Mouse (Mus musculus) left cerebral cortex, postnatal 25 days (tissue): ENCODE data around the gene Mymk. TPM values are rescaled to one million over a fixed set of nuclear protein-coding genes. Genes with fewer than 3 reads are reported as not detected.
A peak's percentile ranks its signal among the peaks of the same experiment; 100 is the strongest.

ENCODE experiments used
- DNase-seq, 2 experiments: peaks; one replicate each; pipeline ENCODE4 v3.0.0; 2022; ENCODE audit warnings: low spot score in 2 of 2, mixed read lengths in 1 of 2
- intact Hi-C: fragments of 180-260 bp; cut with DNase I; formaldehyde crosslinking; loops from one replicate; pipeline ENCODE4 v1.15.1; 2025
- total RNA-seq, 2 experiments: library from RNA; stranded (reverse); gene quantifications; 2 replicates each; pipeline ENCODE4 v1.2.3; 2021

The Mymk gene
- total RNA-seq, 2 experiments from 2014 or later = 0.32 to 0.60 TPM

- intact Hi-C loops = no loop called here
- DNase-seq = no peak
Measured at GRCm38 (mm10) chr2:27083761-27084475, 11.9 kb upstream of the Mymk start.

GRCm38 (mm10) chr2:27079649-27080048 is 7.7 kb upstream of the Mymk start:
- no peak for DNase-seq
- intact Hi-C loops = loop anchor here (5.0 to 10.0 kb wide), 2 partner anchors 43 to 155 kb away; no protein-coding TSS in a partner anchor

DNA sequence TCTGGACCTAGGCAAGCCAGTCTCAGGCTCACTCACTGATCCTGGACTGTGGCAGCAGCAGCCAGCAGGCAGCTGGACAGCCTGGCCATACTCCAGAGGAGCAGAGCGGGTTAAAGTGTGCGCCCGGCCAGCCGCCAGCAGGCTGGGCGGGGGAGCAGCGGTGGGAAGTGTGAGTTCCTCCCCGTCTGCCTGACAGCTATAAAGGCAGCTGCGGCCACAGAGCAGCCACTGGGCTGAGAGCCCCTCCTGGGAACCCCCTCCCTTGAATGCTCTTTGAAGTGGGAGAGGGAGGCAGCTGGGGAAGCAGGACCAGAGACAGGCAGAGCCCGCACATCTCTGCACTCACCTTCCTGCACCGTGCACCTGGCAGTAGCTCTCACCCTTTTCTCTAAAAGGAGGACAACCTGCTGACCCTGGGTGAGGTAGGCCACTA is 7.2 kb upstream of the Mymk start, which contains the start of gene Adamtsl2:
Gene Adamtsl2, plus strand, starts transcription at position 228 of the 433 bp plus-strand sequence.
- intact Hi-C loops = loop anchor here (5.0 to 10.0 kb wide), 2 partner anchors 43 to 156 kb away; no protein-coding TSS in a partner anchor
- peak; percentile 52 to 58 for DNase-seq

- no peak for DNase-seq
- intact Hi-C loops = loop anchor here (5.0 to 10.0 kb wide), 2 partner anchors 44 to 156 kb away; no protein-coding TSS in a partner anchor
Measured at GRCm38 (mm10) chr2:27078312-27078711, 6.3 kb upstream of the Mymk start.

- no peak for DNase-seq
- intact Hi-C loops = loop anchor here (5.0 to 10.0 kb wide), 2 partner anchors 45 to 157 kb away; no protein-coding TSS in a partner anchor
Measured at GRCm38 (mm10) chr2:27077655-27078244, 5.8 kb upstream of the Mymk start.

GRCm38 (mm10) chr2:27075485-27075884 is 3.5 kb upstream of the Mymk start:
- DNase-seq = peak in 1 of 2 experiments; percentile 29
- intact Hi-C loops = loop anchor here (5.0 to 10.0 kb wide), 2 partner anchors 47 to 159 kb away; no protein-coding TSS in a partner anchor

- intact Hi-C loops = loop anchor here (5.0 to 10.0 kb wide), 2 partner anchors 47 to 160 kb away; no protein-coding TSS in a partner anchor
- no peak for DNase-seq
Measured at GRCm38 (mm10) chr2:27074804-27075203, 2.8 kb upstream of the Mymk start.

GRCm38 (mm10) chr2:27073407-27073806 is 1.4 kb upstream of the Mymk start:
- no peak for DNase-seq
- intact Hi-C loops = loop anchor here (10.0 kb wide), 1 partner anchor 161 kb away; no protein-coding TSS in a partner anchor

- intact Hi-C loops = loop anchor here (10.0 kb wide), 1 partner anchor 164 kb away; no protein-coding TSS in a partner anchor
- peak; percentile 91 to 95 for DNase-seq
Measured at GRCm38 (mm10) chr2:27071137-27071536, 842 bp downstream of the Mymk start.

GRCm38 (mm10) chr2:27070247-27070813 is 1.6 kb downstream of the Mymk start:
- intact Hi-C loops = loop anchor here (10.0 kb wide), 1 partner anchor 164 kb away; no protein-coding TSS in a partner anchor
- DNase-seq = peak in 1 of 2 experiments; percentile 68

GRCm38 (mm10) chr2:27069646-27070045 is 2.3 kb downstream of the Mymk start:
- no peak for DNase-seq
- intact Hi-C loops = loop anchor here (10.0 kb wide), 1 partner anchor 165 kb away; no protein-coding TSS in a partner anchor

GRCm38 (mm10) chr2:27067996-27068395 is 4.0 kb downstream of the Mymk start:
- intact Hi-C loops = no loop called here
- DNase-seq = no peak

- no peak for DNase-seq
- intact Hi-C loops = no loop called here
Measured at GRCm38 (mm10) chr2:27067124-27067523, 4.9 kb downstream of the Mymk start.

DNA sequence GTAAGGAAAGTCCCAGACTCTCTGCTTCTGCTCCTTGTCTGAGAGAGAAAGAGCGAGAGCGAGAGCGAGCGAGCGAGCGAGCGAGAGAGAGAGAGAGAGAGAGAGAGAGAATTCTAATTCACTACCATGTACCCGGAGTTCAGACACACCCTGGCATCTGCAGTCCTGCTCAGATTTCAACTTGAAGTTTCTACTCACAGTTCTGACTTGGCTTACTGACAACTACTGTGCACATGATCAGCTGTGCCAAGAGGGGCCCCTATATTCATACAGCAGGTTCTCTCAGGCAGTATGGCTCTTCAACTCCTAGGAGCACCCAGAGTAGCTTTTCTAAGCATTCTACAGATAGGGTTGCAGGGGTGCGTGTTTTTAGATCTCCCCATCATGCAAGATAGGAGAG is 12.8 kb downstream of the Mymk start:
- no peak for DNase-seq
- intact Hi-C loops = no loop called here

DNA sequence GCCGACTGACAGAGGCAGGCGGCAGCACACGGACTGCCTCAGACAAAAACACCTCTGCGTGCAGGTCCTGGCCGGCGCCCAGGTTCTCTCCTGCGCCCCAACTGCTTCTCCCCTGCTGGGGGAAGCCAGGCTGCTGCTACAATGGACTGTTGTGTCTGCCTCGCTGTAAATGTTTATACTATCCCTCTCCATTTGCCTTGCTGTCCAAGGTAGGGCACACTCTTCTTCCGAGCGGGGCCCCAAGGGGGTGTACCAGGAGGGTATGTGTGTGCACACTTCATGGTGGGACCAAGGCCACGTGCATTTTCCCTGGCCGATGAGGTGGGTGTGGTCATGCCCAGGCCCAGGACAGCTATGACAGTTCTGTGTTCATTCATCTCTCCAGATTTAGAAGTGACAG is 13.2 kb downstream of the Mymk start:
- intact Hi-C loops = no loop called here

DNA sequence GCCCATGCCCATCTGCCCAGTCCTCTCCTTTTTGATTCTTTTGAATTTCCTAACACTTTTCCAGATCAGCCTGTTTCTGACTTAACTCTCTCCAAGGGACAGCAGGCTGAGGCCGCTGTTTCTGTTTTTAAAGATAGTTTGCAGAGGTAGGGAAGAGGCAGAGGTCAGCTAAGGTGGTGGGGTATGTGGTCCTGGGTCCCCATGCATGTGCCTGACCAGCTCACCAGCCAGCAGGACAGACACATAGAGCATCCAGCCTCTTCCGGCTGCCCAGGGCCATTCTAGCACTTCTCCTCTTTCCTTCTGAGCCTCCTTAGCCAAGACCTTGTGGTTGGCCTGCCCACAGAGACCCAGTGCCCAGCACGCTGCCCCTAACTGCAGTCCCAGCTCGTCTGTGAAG is 13.7 kb downstream of the Mymk start:
- DNase-seq = no peak
- intact Hi-C loops = no loop called here

More for the DNA sequence above, 13.2 kb downstream of the Mymk start:
- DNase-seq = no peak

DNA sequence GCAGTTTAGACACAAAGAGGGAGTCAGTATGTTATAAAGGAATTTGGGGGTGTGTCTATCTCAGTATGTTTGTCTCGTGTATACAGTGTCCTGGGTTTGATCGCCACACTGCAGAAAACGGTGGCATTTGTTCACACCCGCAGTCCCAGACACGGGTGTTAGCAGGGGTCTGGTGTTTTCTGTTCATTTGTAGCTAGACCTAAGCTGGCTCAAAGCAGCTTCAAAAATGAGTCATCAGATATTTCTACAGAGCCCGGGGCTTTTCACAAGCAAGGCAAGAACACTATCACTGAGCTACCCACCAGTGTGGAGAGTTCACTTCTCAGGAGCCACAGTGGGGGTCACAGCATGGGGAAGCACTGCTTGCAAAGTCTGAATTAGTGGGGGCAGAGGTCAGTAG is 22.6 kb downstream of the Mymk start:
- DNase-seq = no peak
- intact Hi-C loops = no loop called here

- intact Hi-C loops = no loop called here
- no peak for DNase-seq
Measured at GRCm38 (mm10) chr2:27045979-27046770, 25.8 kb downstream of the Mymk start.

DNA sequence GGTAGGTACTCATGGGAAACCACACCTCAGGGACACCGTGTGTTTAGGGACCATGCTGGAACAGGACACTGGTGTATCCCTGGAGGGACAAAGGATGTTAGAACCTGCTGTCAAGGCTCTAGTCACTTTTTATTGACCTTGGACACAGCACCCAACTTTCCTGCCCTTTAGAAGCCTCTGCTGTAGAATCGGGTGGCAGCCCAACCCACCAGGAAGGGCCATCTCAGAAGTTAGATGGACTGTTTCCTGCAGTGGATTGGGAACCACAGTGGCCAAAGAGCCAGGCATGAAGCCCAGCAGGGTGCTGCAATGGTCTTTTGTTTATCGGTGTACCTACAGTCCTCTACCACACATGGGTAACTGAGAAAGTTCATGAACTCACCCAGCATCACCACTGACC is 27.3 kb downstream of the Mymk start:
- DNase-seq = no peak
- intact Hi-C loops = no loop called here
